Mouse (Mus musculus): Measurements from ENCODE around the gene Zfp335. TPM values are rescaled to one million over a fixed set of nuclear protein-coding genes. Genes with fewer than 3 reads are reported as not detected.
A peak's percentile ranks its signal among the peaks of the same experiment; 100 is the strongest.

Zfp335 gene
- total RNA-seq (2014; fragmentation: Nextera tagmentation): 30.6 and 31.4 TPM in 2 replicates
- total RNA-seq (2017): 8.7 and 9.8 TPM in 2 replicates
- 48.3 and 49.6 TPM in 2 replicates for polyA plus RNA-seq (2012)

DNA sequence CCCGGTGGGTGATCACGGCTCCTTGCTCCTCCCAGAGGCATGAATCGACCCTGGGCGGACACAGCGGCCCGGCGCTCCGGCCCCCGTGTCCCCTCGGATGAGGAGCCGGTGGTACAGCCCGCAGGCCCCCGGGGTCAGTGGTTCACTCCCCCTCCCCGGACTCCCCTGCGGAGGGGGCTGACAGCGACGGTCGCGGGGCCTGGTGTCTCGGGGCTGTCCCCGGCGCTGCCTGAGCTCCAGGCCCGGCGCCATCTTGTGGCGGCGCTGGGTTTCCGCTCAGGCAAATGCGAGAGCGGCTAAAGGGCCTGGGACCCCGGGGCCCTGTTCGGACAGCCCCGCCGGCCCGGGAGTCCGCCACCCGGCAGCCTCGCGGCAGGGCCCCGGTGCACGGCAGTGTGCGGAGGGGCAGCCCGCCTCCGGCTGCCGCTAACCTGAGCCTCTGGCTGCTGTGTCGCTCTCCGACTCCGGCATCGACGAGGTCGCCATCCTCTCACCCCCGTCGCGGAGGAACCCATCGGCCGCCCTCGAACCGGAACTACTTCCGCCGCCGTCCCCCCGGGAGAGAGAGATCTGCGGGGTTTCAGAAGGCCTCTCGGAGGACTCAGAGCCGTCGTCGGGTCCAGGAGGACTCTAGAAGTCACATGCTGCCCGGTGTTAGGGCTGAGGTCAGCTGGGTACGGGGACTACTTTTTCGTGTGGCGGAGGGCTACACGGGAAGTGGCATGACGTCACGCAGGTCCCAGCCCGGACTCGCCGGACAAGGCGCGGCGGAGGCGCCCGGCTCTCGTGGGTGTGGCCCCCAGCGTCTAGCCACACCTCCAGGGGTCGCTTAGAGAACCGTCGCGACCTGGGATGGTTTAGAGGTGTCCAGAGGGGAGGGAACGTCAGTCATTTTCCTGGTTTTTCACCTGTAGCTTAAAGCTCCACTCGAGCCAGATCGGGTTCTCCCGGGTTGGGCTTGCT is at the start of gene Zfp335:
Gene Zfp335, minus strand, starts transcription at position 672 of the 963 bp plus-strand sequence.
- H3K36me3 ChIP-seq (replicated peaks): peaks cover 60% of the 10 kb centered on the region
- H3K4me1 ChIP-seq (ENCODE audit: insufficient read depth, low read depth, low read length): peaks cover 65% of the 10 kb centered on the region
- ATAC-seq (ENCODE audit: extremely low read depth, insufficient number of reproducible peaks, low FRiP score, poor library complexity, severe bottlenecking): peak; percentile 64
- H3K4me3 ChIP-seq (ENCODE audit: low read depth, low read length): peak within 1 kb of the TSS; percentile 92
- peak; percentile 92 for DNase-seq (ENCODE audit: low spot score)
- H3K27me3 ChIP-seq (ENCODE audit: insufficient read depth, low read length): no peaks in the 10 kb centered on the region
- TF ChIP-seq CTCF (IDR thresholded peaks at IDR 0.05; ENCODE audit: low read depth, low read length): no peak
- no peak for TF ChIP-seq POLR2AphosphoS5 (IDR thresholded peaks at IDR 0.05; ENCODE audit: insufficient replicate concordance, low read depth, low read length)
- TF ChIP-seq GATA2 (IDR thresholded peaks at IDR 0.05; ENCODE audit: borderline replicate concordance, low read depth, low read length): no peak
- TF ChIP-seq GATA1 (IDR thresholded peaks at IDR 0.05; ENCODE audit: borderline replicate concordance, low read length): no peak
- no peak for TF ChIP-seq TAL1 (conservative IDR thresholded peaks at IDR 0.05; ENCODE audit: low read depth, low read length)
- peaks cover 7% of the 10 kb centered on the region for H3K9me3 ChIP-seq (replicated peaks)

DNA sequence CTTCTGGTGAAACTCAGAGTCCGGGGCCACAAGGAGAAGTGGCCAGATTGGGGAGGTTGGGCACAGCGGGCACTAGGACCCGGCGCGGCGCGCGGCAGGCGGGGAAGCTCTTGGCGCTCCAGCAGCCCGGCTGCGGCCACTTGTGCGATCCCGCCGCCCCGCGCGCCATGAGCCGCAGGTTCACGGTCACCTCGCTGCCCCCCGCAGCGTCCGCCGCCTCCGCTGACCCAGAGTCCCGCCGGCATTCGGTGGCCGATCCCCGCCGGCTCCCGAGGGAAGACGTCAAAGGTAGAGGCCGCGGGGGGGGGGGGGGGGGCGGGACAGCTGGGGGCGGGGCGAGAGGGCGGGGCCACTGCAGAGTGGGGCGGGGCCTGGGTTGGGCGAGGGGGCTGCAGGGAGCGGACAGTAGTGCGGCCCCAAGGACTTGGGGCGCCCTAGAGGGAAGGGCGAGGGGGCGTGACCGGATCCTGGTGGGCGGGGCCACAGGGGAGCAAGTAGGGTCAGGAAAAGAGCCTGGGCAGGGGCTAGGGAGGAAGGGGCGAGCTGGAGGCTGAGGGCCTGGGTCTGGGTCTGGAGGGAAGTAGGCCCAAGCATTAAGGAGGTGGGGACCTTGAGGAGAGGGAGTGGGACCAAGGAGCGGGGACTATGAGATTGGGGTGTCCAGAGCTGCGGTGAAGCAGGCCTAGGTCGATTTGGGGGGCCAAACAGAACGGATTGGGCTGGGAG is 49.3 kb upstream of the Zfp335 start, which contains the start of gene Slc12a5:
Gene Slc12a5, plus strand, starts transcription at position 87 of the 726 bp plus-strand sequence.
- TF ChIP-seq TAL1 (conservative IDR thresholded peaks at IDR 0.05; ENCODE audit: low read depth, low read length) (no peak), POLR2AphosphoS5 (IDR thresholded peaks at IDR 0.05; ENCODE audit: insufficient replicate concordance, low read depth, low read length) (no peak), GATA2 (IDR thresholded peaks at IDR 0.05; ENCODE audit: borderline replicate concordance, low read depth, low read length) (no peak), CTCF (IDR thresholded peaks at IDR 0.05; ENCODE audit: low read depth, low read length) (no peak), GATA1 (IDR thresholded peaks at IDR 0.05; ENCODE audit: borderline replicate concordance, low read length) (no peak)
- DNase-seq (ENCODE audit: low spot score): peak; percentile 52
- no peaks in the 10 kb centered on the region for H3K9me3 ChIP-seq (replicated peaks)
- H3K27me3 ChIP-seq (ENCODE audit: insufficient read depth, low read length): no peaks in the 10 kb centered on the region
- H3K4me1 ChIP-seq (ENCODE audit: insufficient read depth, low read depth, low read length): peaks cover 13% of the 10 kb centered on the region
- ATAC-seq (ENCODE audit: extremely low read depth, insufficient number of reproducible peaks, low FRiP score, poor library complexity, severe bottlenecking): peak; percentile 28
- H3K4me3 ChIP-seq (ENCODE audit: low read depth, low read length): peak within 1 kb of the TSS; percentile 70
- no peaks in the 10 kb centered on the region for H3K36me3 ChIP-seq (replicated peaks)

DNA sequence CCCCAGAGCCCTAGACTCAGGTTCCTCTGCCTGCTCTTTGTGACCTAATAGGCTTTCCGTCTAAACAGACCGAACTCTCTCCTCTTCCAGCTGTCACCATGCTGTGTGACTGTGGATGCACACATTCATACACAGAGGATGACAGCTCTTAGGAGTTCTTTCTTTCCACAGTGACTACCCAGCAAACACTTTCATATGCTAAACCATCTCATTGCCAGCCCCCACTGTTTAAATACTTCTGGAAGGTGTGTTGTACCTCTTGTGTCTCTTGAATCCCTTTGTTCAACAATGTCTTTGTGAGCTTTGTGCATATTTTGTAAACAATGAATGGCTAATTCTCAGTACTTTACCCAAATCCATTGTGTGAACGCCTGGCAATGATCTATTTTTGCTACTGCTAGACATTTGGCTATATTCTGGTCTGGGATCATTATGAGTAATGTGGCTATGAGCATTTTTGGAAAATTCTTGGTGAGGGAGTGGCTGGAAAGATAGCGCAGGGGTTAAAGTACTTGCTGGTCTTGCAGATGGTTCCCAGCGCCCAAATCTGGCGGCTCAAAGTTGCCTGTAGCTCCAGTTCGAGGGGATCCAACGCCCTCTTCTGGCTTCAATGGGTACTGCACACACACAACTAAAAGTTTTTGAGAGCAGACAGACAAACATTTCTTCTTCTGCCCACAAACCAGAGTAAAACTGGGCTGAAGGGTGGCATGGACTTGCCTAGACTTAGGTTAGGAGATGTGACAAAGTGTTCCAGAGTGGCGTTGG is 46.2 kb upstream of the Zfp335 start:
- H3K27me3 ChIP-seq (ENCODE audit: insufficient read depth, low read length): no peaks in the 10 kb centered on the region
- ATAC-seq (ENCODE audit: extremely low read depth, insufficient number of reproducible peaks, low FRiP score, poor library complexity, severe bottlenecking) (no peak), DNase-seq (ENCODE audit: low spot score) (no peak)
- no peaks in the 10 kb centered on the region for H3K9me3 ChIP-seq (replicated peaks)
- H3K4me3 ChIP-seq (ENCODE audit: low read depth, low read length): no peak overlapping the region
- peaks cover 15% of the 10 kb centered on the region for H3K4me1 ChIP-seq (ENCODE audit: insufficient read depth, low read depth, low read length)
- H3K36me3 ChIP-seq (replicated peaks): no peaks in the 10 kb centered on the region
- TF ChIP-seq GATA1 (IDR thresholded peaks at IDR 0.05; ENCODE audit: borderline replicate concordance, low read length): no peak
- 0 out of 2 replicates have a peak, but pooled peaks have one; percentile 8 for TF ChIP-seq CTCF (IDR thresholded peaks at IDR 0.05; ENCODE audit: low read depth, low read length)

DNA sequence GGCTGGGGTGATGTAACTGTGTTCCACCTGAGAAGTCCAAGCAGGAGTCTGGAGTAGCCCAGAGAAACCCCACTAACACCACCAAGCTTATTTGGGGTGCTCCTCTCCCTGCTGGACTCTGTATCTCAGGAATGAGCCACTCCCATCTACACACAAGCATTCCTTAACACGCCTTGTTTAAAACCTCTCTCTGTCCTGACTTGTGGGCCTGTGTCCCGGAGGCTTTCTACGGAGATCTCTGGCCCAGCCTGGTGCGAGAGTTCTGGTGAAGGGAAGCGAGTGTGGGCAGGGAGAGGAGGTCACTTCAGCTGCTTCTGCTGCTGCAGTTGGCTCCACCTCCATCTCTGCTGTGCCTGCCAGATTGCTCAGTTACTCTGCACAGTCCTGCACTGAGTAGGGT is 44.6 kb upstream of the Zfp335 start:
- no peak for ATAC-seq (ENCODE audit: extremely low read depth, insufficient number of reproducible peaks, low FRiP score, poor library complexity, severe bottlenecking)

DNA sequence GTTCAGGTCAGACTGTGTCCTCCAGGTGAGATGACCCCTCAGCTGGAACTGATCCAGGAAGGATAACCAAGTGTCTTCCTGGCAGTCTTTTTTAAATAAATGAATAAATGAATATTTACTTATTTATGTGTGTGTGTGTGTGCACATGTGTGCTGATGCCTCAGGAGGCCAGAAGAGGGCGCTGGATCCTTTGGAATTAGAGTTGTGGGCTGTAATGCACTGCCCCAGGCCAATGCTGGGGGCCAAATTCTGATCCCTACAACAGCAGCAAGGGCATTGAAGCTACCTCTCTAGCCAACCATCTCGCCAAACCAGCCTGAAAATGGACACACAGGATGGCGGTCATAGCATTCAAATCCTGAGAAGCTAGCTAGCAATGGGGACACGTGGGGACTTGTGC is 44.2 kb upstream of the Zfp335 start:
- Histone ChIP-seq H3K36me3 (replicated peaks) (no peaks in the 10 kb centered on the region), H3K9me3 (replicated peaks) (no peaks in the 10 kb centered on the region; the same call in 1 of the 2 replicates), H3K4me1 (ENCODE audit: insufficient read depth, low read depth, low read length) (peaks cover 7% of the 10 kb centered on the region), H3K27me3 (ENCODE audit: insufficient read depth, low read length) (no peaks in the 10 kb centered on the region), H3K4me3 (ENCODE audit: low read depth, low read length) (no peak overlapping the region)
- ATAC-seq (ENCODE audit: extremely low read depth, insufficient number of reproducible peaks, low FRiP score, poor library complexity, severe bottlenecking) (no peak), DNase-seq (ENCODE audit: low spot score) (no peak)
- TF ChIP-seq CTCF (IDR thresholded peaks at IDR 0.05; ENCODE audit: low read depth, low read length) (no peak), GATA1 (IDR thresholded peaks at IDR 0.05; ENCODE audit: borderline replicate concordance, low read length) (no peak), POLR2AphosphoS5 (IDR thresholded peaks at IDR 0.05; ENCODE audit: insufficient replicate concordance, low read depth, low read length) (no peak), GATA2 (IDR thresholded peaks at IDR 0.05; ENCODE audit: borderline replicate concordance, low read depth, low read length) (no peak), TAL1 (conservative IDR thresholded peaks at IDR 0.05; ENCODE audit: low read depth, low read length) (no peak)

More for the DNA sequence above, 44.6 kb upstream of the Zfp335 start:
- DNase-seq (ENCODE audit: low spot score): no peak
- TF ChIP-seq TAL1 (conservative IDR thresholded peaks at IDR 0.05; ENCODE audit: low read depth, low read length) (no peak), POLR2AphosphoS5 (IDR thresholded peaks at IDR 0.05; ENCODE audit: insufficient replicate concordance, low read depth, low read length) (no peak), GATA2 (IDR thresholded peaks at IDR 0.05; ENCODE audit: borderline replicate concordance, low read depth, low read length) (no peak), CTCF (IDR thresholded peaks at IDR 0.05; ENCODE audit: low read depth, low read length) (no peak), GATA1 (IDR thresholded peaks at IDR 0.05; ENCODE audit: borderline replicate concordance, low read length) (no peak)
- Histone ChIP-seq H3K27me3 (ENCODE audit: insufficient read depth, low read length) (no peaks in the 10 kb centered on the region), H3K4me1 (ENCODE audit: insufficient read depth, low read depth, low read length) (peaks cover 10% of the 10 kb centered on the region), H3K36me3 (replicated peaks) (no peaks in the 10 kb centered on the region), H3K9me3 (replicated peaks) (no peaks in the 10 kb centered on the region), H3K4me3 (ENCODE audit: low read depth, low read length) (no peak overlapping the region)
